Mouse (Mus musculus) megakaryocyte, adult 5-6 weeks (primary cell): ENCODE results near the gene Lxn. TPM values are rescaled to one million over a fixed set of nuclear protein-coding genes. Genes with fewer than 3 reads are reported as not detected.

Experiments
- ATAC-seq: 2 replicates; pipeline ENCODE4 v1.8.0; 2016; ENCODE audit warnings: mild to moderate bottlenecking, inconsistent platforms; ENCODE audit not compliant: poor library complexity, severe bottlenecking
- total RNA-seq, 2 experiments: library from RNA; stranded (forward) in 1 of 2; stranded (reverse) in 1 of 2; fragments of 153-499, 151-499 nt in 1 of 2; fragments of 221-1000, 200-1000 nt in 1 of 2; gene quantifications; 2 replicates each; pipeline versions ENCODE4 v1.2.3 to v1.2.4; 2015 to 2017

The Lxn gene
- 43.4 and 52.6 TPM in 2 replicates for total RNA-seq (2015)
- 13.5 and 20.9 TPM in 2 replicates for total RNA-seq (2017)

DNA sequence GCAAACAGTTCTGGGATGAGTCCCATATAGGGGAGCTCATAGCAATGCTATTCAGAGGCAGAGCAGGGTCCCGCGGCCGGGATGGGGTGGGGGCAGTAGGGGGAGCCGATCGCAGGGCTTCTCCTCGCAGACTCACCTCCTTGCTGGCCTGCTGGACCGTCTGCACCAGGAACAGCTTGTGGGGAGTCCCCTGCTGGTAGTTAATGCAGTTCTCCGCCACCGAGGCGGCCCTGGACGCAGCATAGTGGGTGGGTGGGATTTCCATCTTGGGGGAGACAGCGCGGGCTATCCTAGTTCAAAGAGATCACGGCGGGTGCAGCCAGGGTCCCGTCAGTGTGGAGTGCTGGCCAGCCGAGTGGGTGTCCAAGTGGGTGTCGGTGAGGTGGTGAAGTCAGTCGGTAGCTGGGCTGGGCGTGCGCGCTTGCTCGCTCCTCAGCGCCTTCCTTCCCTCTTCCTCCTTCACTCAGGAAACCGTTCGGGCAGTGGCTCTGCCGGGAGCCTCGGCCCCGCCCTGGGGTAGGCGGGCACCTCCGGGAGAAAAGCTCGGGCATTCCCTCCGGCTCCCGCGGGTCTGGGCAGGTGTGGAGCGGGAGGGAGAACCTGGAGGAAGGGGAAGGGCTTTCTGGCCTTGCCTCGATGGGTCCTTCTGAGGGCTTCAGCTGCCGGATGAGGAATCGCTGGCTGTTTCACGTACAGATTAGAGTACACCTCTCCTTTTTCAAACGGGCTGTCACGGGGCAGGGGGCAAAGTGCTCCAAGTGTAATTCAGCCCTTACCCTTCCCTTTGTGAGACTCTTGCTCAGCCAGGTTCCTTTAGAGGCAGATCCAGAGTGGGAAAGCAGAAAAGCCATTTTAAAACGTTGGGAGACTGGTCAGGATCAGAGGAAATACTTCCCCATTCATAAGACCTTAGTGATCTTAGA, at the start of gene Lxn:
Lxn (minus strand) TSS at position 477 of the 923 bp plus-strand sequence.
- peak; percentile 97 for ATAC-seq

DNA sequence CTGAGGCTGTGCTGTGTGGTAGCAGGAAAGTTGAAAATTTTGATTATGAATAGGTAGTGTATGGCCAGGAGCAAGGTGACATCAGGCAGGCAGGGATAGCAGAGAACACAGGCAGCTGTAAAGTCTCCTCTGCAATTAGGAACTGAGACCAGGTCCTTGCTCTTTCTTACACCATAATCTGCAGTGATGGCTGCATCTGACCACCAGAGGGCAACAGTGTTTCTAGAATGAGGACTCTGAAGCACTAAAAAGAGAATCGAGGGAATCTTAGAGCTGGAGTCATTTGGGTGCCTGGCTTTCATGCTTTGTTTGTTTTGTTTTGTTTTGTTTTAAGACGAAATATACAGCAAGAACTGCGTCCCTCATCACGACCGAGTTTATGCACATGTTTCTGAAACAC, 49.1 kb upstream of the Lxn start:
- peak; percentile 85 for ATAC-seq

DNA sequence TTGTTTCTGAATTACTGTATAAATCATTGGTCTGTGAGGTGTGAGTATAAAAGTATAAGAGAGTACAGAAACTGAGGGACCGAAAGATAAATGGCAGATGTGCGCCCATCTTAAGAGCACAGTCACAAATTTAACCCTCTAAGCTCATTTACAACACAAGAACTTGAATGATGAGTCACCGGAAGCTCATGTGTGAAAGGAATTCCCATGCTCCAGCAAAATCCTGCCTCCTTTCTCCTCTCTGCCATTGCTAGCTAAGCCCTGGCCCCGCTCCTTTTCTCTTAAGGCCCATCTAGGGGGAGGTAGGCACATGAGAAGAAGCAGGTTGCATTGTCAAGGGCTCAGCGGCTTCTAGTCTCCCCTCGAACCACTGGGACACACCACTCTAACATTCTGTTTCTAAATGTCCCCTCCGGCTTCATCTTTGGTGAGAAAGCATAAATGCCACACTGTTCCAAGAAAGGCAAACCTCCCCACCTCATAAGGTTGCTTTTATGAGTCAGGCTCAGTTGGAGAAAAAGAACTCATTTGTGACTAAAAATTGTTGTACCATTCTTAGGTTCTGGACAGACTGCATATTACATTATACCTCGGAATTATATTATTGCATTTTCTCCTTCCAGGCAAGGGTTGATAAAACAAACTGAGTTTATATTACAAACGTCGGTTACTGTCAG, 44.6 kb upstream of the Lxn start:
- no peak for ATAC-seq

DNA sequence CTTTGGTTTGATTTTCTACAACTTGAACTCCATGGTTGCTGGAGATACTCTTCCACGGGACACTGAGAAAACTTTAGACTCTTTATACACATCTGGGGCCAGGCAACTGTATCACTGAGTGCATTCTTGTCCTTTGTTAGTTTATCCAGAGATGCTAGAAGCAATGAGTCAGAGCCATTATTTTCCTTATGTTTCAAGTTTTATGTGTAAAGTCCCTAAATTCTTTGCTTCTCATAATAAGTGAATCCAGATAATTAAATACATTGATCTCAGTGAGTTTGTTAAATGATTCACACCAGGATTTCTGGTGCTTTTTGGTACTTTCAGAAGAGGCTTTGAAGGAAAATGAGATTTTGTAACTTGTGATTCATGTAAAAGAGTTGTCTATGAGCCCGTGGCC, 41.6 kb upstream of the Lxn start:
- ATAC-seq = no peak

DNA sequence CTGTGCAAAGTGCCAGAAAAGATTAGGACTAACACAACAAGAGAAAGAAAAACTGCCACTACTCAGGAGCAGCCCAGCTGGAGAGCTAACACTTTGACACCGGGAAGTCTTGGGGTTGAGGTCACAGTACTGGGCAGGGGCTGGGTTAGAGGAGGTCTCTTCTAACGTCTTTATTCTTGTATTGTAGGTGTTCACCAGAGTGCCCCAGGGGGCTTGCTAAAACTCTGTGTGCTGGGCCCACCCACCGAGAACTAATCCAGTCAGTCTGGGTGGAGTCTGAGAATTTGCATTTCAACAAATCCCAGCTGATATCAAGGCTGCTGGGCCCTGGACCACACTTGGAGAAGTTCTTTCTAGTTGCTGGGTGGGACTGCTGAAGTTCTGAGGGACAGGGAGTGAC, 40.2 kb upstream of the Lxn start:
- ATAC-seq = no peak

DNA sequence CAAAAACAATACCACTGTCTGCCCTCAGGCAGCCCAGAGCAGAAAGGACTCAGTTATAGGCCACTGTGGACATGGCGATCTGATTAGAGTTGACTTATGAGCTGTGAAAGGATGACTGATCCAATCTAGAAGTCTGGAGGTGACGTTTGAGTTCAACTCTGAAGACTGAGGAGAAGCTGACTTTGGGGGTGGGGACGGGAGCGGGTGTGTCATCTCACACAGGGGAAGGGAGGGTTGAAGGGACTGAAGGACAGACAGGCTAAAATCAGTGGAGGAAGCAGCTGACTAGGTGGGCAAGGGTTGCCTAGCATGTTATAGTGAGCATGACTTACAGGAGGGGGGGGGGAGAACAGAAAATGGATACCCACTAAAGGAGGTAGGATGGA, 35.7 kb upstream of the Lxn start:
- ATAC-seq = no peak

DNA sequence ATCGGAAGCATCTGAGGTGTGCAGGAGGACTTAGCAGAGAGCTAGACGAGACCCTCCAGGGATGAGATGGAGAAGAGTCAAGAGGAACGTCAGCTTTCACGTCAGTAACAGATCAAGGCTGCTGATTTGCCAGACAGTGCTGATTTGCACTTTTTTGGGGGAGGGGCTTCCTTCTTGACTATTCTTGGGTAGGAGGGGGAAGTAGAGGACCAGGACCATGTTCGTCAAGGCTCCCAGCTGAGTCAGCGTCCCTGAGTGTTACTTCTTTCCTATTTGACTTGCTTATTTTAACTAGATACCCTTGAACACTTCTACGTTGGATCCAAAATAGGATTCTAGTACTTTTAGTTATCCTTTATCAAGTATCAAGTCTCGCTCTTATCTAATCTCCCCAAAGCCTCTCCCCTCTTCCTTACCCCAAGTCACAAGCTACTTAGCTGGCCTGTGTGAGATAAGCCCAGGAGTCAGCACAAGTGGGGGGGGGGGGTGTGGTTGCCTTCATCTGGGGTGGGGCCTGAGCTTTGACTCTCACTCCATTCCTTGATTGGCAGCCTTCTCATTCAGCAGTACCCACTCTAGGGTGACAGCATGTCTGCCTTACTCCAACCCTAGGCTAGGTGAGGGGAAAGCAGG, 35.2 kb upstream of the Lxn start:
- no peak for ATAC-seq

DNA sequence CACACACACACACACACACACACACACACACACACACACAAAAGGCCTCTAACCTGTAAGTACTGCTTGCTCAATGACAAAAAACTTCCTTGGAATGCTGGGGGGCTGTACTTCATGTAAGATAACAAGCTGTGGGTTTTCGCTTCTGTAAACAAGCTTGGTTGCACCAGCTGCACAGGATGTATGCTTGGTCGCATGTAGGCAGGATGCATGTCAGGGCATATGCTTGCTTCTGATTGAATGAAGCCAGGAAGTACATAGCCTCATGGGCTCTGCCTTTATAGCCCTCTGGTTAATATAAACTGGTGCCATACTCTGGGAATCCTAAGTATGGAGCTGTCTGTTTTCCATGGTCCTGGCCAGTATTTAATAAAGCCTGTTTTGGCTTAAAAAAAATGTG, 34.3 kb upstream of the Lxn start:
- no peak for ATAC-seq

DNA sequence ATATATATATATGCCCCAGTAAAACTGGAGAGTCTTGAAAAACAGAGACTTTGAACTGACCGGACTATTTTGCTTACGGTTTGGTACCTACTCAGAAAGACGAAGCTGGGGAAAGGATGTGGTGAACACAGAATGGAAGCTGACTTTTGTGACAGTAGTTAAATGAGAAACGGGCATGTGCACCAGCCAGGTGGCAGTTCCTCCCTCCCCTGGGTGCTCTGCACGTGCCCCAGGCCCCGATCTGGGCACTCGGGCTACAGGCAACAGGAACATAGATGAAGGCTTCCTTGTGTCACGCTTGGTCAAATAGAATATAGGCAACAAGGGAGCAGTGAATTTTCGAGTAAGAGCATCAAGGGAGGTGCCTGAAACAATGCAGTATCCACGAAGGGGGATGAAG, 32.6 kb upstream of the Lxn start:
- no peak for ATAC-seq

DNA sequence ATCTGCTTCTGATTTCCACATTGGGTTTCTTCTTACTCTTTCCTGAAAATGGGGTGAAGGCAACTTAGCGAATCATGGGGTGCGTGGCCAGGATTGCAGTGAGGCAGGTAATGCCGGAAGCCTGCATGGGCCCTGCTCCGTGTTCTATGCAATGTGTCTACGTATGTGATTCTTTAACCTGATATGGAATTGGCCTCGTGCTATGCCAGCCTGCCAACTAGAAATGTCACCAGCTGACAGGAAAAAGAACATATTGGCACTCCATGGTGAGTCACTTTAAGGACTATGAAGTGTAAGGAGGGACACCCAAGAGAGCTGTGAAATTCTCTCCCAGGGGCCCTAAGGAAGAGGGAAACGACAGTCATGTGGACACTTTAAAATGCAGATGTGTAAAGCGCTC, 29.4 kb upstream of the Lxn start:
- no peak for ATAC-seq

DNA sequence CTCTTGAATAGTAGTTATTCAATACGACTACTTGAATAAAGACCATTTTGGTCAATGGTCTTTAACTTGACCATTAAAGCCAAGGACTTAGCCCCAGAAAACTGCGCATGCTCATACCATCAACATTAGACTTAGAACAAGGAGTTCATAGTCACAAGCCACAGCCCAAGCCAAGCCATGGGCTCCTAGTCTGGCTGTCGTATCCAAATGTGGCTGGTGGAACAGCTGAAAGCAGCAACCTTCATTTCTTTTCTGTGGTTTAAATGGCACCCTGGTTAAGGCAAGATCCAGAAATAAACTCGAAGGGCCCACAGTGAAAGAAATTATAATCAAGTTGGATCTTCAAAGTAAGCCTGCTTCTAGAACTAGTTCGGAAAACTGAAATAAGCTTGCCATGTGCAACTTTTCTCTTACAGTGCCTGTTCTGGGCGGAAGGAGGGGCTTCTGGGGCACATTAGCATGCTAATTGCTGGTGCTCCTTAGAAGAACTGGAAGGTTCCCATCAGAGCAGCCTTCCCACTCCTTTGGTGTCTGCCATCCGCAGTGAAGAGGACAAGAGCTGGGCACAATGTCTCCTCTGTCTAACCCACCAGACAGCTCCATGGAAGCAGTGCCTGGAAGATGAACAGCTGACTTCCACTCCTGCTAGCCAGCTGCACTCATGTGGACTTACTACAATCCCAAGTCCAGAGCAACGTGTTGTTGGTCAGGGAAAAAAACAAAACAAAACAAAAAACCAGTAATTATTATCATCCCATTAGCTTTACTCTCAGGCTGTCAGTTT, 28.6 kb upstream of the Lxn start:
- ATAC-seq = no peak

DNA sequence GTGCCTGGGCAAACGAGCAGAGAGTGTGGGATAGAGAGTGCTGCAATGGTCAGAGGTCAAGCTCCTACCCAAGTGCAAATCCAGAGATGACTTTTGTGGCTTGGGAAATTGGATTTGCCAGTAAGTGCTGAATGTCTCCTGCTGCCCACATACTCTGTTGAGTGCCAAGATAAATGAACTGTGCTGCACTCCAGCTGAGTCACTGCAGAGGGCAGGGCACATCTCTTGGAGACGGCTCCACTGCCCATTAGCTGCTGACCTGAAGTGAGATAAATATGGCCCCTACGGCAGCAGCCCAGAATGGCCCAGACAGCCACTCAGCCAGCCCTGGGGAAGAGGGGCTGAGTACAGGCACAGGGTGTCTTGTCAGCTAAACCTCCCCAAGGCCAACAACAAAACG, 26.4 kb upstream of the Lxn start:
- no peak for ATAC-seq

DNA sequence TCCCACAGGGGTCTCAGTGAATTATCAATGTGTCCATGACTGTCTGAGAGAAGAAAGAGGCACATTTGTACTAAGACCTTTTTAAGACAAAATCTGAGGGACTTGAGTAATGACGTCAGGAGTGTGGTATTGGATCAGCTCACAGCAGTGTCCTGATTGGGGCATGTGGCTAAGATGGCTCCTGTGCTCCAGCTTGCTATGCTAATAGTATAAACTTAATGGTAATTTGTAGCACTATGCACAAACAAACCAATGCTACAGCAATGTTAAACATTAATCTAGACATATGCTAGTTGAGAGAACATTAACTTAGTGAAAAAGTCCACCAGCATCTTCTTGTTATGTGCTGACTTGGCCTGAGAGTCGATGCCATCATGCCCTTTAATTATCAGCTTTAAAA, 21.5 kb upstream of the Lxn start:
- no peak for ATAC-seq

DNA sequence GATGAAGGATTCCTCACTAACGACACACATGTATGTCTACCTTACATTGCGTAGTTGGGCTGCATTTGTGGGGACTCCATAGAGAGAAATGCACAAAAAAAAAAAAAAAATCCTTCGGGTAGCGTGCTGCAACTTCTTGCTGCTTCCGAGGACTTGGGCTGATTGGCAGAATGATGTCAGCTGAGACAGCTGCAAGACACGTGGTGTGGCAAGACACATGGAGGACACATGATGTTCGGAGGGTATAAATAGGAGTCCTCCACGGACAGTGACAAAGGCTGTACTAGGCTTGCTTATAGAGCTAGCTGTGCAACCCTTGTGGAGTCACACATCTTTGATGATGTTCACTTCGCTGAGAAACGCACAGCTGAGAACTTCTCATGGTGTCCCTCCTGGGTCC, 18.7 kb upstream of the Lxn start:
- no peak for ATAC-seq

DNA sequence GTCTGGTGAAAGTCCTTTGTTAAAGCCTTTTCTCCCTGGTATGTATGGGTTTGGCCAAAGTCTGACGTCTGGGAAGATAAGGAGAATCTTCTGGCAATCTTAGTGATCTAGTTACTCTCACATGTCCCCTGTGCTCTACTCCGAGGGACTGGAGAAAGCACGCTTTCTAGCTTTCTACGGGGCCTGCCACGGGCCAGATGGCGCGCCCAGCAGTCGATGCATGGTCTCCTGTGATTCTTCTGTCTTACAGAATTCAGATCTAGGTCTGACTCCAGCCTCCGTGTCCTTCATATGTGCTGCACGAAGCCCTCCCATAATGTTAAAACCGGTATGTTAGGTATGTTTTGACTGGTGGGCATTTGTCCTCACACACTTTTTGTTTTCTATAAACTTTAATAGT, 16.1 kb upstream of the Lxn start:
- no peak for ATAC-seq

DNA sequence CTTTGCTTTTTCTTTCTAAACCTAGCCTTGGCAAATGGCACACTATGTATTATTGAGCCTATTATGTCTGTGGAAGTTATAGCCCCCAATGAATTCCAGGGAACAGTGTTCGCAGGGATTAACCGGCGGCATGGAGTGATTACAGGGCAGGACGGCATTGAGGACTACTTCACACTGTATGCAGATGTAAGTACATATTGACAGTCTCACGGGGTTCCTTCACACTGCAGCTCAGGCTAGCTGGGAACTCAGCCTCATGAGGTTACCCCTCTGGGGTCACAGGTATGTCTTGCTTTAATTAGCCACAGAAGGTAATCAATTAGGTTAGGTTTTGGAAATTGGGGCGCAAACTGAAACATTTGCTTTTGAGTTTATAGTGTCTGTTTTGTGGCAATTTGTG, 9.7 kb upstream of the Lxn start:
- ATAC-seq = no peak

DNA sequence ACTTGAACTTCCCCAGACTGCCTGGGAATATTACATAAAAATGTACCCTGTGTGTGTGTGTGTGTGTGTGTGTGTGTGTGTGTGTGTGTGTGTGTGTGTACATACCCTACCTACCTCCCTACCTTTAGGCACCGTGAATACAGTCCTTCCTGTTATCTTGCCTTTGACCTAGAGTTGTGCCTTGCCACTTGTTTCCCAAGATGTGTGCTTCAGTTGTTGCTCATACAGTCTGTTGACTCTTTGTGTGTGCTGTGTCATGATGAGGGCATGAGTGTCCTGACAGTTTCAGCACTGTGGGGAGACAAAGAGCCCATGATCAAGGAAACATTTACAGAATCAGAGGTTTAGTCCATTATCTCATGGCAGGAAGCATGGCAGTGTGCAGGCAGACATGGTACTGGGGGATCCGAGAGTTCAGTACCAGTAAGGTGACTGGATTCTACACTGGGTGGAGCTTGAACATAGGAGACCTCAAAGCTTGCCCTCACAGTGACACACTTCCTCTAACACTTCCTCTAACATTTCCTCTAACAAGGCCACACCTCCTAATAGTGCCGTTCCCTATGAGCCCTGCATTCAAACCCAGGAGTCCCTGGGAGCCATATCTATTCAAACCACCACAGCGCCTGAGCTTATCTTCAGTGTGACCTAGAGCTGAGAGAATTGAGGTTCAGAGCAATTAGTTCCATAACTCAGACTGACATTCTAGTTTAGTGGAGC, 7.8 kb upstream of the Lxn start:
- ATAC-seq = peak; percentile 73

DNA sequence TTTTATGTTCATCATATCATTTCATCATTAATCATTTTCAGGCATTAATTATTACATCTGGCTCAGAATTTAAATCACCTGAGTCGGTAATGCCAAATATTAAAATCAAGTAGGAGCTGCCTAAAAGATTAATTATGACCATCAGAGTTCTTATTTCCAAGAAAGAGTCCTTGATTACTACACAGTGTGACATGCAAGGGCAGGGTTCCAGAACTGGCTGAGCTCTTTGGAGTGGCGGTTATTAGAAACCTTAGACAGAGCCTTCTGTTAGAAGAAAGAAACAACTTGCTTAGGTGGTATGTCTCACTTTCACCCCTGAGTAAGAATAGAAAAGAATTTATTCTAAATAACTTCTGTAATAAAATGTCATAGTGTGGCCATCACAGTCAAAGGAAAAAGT, 3.6 kb upstream of the Lxn start:
- ATAC-seq = no peak

DNA sequence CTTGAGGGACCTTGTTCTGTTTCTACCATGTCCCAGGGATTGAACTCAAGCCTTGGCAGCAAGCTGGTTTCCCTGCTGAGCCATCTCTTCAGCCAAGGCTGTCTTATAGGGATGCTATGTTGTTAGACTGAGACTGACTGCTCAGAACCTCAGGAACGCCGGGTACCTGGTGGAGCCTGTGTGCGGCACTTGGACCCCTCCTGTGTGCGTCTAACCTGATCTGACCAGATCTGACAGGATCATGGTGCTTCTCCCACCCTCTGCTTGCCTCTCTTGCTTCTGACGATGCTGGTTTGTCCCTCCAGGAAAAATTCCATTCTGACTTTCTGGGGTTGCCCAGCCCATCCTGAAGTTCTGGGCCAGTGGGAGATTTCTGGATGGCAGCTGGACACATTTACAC, 2.9 kb upstream of the Lxn start:
- no peak for ATAC-seq

DNA sequence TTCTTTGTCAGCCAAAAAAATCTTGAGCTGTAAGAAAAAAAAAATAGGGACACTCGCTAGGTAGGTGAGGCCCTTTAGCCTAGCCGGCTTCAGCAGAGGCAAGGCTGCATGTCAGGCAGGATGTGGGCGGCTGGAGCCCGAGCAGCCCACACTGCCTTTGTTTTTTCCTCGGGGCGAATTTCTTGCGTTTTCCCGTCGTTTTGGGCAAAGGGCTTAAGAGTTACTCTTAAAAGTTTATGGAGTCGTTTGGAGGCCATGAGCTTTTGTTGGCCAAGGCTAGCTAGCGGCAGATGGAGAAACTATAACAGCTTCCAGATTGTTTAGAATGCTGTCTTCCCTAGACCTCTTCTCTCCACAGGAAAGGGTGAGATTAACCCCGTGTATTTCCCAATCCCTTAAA, 725 bp downstream of the Lxn start:
- no peak for ATAC-seq

DNA sequence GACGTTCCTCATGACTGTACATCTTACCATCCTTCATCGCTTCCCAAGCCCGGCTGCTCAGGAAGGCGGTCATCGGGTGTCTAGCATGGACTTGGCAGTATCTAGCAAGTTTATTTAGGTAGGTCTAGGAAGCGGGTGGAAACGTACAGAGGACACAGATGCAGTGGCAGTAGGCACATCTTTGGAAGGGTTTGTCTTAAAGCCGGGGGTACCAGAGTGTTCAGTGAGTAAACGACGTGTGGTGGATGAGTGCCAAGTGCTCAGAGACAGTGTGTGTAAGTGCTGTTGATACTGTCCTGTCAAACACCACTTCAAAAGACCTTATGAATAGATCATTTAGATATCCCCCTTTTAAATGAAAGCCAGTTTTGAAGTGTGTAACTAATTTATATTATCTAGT, 1.1 kb downstream of the Lxn start:
- no peak for ATAC-seq
